Mouse (Mus musculus): ENCODE measurements around the gene Svs2. TPM values are rescaled to one million over a fixed set of nuclear protein-coding genes. Genes with fewer than 3 reads are reported as not detected.
"Not testable (repeated sequence)": the region's sequence is repeated elsewhere in the genome, so short reads cannot be mapped to it uniquely, and the experiment has no call there.

Gene Svs2
- polyA plus RNA-seq, 1 experiment, result not detected

DNA sequence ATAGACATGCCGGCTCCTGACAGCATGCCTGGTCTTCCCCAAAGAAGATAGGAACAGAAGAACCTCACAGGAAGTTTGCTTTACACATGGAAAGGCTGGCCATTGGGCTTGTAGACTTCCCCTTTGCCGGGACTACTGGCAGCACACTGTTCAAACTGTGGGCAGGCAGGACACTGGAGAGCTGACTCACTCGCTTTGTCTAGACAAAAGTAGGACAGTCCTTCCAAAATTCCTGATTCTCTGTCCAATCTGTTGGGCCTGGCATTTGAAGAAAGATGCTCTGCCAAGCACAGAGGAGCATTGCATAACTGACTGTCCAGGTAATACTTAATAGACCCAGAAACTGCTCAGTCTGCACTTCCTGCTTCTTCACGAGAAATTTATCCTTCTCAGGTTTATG, 31.6 kb downstream of the Svs2 start:
- H3K27ac ChIP-seq (ENCODE audit: control insufficient read depth, insufficient read depth, low read depth, low read length, poor library complexity), result no peak overlapping the region
- no peak overlapping the region for H3K4me3 ChIP-seq (replicated peaks; ENCODE audit: control insufficient read depth, low read depth, low read length)
- 32% methylated on average over 4 of the region's 4 CpGs for WGBS
- no peaks in the 10 kb centered on the region for H3K4me1 ChIP-seq (ENCODE audit: control insufficient read depth, insufficient read depth, low read length)
- no peak for TF ChIP-seq POLR2A (IDR thresholded peaks at IDR 0.05; ENCODE audit: borderline replicate concordance, control insufficient read depth, low read depth, low read length)
- no peak for TF ChIP-seq CTCF (IDR thresholded peaks at IDR 0.05; ENCODE audit: control insufficient read depth, insufficient read depth, low read length)

DNA sequence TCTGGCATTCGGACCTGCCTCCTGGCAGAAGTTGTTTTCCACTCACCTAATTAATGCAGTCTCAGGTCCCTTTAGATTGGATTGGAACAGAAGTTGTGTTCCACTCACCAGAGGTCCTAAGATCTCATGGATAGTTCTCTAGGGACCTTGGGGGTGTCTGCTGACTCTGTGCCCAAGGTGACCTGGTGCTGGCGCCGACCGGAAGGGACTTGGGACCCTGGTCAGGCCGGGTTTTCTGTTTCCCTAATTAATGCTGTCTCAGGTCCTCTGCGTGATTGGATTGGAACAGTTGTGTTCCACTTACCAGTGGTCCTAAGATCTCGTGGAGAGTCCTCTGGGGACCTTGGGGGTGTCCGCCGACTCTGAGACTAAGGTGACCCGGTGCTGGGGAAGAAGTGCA, 32.3 kb downstream of the Svs2 start:
- WGBS, result 79% methylated on average over 10 of the region's 10 CpGs
- not testable (repeated sequence) for H3K4me3 ChIP-seq (replicated peaks; ENCODE audit: control insufficient read depth, low read depth, low read length); H3K4me1 ChIP-seq (ENCODE audit: control insufficient read depth, insufficient read depth, low read length); H3K27ac ChIP-seq (ENCODE audit: control insufficient read depth, insufficient read depth, low read depth, low read length, poor library complexity)

DNA sequence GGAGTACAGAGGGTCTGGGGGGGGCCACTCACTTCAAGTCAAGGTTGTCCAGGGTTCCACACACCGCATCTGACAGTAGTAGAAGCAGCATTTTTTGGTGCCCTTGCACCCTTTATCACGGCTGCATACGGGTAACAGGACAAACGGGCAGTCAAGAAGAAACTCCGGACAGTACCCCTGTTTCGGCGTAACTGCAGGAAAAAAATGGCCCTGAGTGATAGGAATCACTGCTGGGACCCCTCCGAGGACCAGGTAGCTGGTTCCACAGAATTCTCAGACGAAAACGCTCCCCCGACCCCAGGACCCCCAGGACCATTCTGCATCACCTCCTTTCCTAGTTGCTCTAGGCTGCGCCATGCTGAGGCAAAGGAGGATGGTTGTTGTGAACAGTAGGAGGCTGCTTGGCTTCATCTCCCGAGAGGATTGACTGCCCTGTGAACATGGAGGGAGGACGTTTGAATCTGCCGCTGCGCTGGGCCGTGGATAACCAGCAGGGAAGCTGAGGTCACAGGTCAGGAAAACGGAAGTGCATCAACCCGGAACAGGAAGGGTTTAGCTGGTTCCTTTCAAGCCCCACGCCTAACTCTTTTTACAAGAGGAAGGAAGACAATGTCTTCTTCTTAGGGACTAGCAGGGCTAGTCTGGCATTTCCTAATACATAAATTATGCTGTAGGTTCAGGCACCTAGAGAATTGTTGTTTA, 38.5 kb downstream of the Svs2 start, which contains the start of gene Wfdc15a:
Gene Wfdc15a (minus strand): TSS at position 505 of the 702 bp plus-strand sequence.
- WGBS, result 75% methylated on average over 20 of the region's 20 CpGs

DNA sequence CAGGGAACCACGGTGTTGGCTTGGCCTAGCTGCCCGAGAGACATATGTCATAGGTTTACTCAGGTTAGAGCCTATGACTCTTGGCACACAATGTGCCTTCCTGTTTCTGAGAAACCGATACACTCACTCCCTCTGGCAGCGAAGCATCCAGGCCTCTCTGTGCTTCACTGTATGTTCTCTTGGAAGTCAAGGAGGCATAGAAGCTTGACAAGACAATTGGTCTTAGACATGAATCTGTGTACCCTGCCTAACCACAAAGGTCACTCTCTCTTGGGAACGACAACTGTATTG, 41.6 kb downstream of the Svs2 start:
- WGBS, result 80% methylated on average over 5 of the region's 5 CpGs

More for the DNA sequence above, 38.5 kb downstream of the Svs2 start, which contains the start of gene Wfdc15a:
- TF ChIP-seq POLR2A (IDR thresholded peaks at IDR 0.05; ENCODE audit: borderline replicate concordance, control insufficient read depth, low read depth, low read length) (no peak), CTCF (IDR thresholded peaks at IDR 0.05; ENCODE audit: control insufficient read depth, insufficient read depth, low read length) (no peak)
- no peaks in the 10 kb centered on the region for H3K4me1 ChIP-seq (ENCODE audit: control insufficient read depth, insufficient read depth, low read length)
- H3K27ac ChIP-seq (ENCODE audit: control insufficient read depth, insufficient read depth, low read depth, low read length, poor library complexity), result no peak within 1 kb of the TSS
- H3K4me3 ChIP-seq (replicated peaks; ENCODE audit: control insufficient read depth, low read depth, low read length), result no peak within 1 kb of the TSS

DNA sequence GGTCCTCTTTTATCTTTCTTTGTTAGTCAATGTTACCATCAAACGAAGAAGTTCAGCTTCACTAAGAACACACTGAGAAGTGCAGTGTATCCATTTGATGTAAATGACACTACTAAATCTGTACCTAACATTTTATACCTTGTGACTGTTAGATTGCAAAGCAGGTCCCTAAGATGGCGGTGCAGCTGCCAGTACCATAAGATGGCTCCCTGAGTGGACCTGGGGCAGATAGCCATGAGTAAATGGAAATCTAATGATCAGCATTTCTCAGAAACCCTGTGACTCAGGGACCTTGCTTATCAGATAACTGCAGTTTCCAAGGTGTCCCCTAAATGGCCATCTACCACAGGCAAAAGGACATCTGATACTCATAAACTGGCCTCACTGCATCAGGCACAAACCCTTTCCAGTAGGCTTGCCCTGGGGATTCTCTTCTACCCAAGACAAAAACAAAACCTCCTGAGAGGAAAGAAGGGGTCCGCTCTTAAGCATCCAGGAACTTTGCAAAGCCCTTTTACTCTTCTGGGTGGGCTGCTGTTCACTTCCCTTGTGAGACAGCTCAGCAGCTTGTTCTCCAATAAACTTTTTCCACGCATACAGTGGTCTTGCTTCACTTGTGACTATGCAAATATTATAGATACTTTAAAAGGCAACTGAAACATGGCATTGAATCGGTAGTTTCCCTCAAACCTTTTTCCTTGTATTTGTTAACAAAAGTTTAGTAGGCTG, 42.1 kb downstream of the Svs2 start:
- H3K4me1 ChIP-seq (ENCODE audit: control insufficient read depth, insufficient read depth, low read length), result no peaks in the 10 kb centered on the region
- H3K27ac ChIP-seq (ENCODE audit: control insufficient read depth, insufficient read depth, low read depth, low read length, poor library complexity), result no peak overlapping the region
- WGBS, result 77% methylated on average over 5 of the region's 5 CpGs
- H3K4me3 ChIP-seq (replicated peaks; ENCODE audit: control insufficient read depth, low read depth, low read length), result no peak overlapping the region
- no peak for TF ChIP-seq POLR2A (IDR thresholded peaks at IDR 0.05; ENCODE audit: borderline replicate concordance, control insufficient read depth, low read depth, low read length)
- TF ChIP-seq CTCF (IDR thresholded peaks at IDR 0.05; ENCODE audit: control insufficient read depth, insufficient read depth, low read length), result no peak

More for the DNA sequence above, 41.6 kb downstream of the Svs2 start:
- H3K4me1 ChIP-seq (ENCODE audit: control insufficient read depth, insufficient read depth, low read length), result no peaks in the 10 kb centered on the region
- no peak overlapping the region for H3K4me3 ChIP-seq (replicated peaks; ENCODE audit: control insufficient read depth, low read depth, low read length)
- no peak overlapping the region for H3K27ac ChIP-seq (ENCODE audit: control insufficient read depth, insufficient read depth, low read depth, low read length, poor library complexity)
- no peak for TF ChIP-seq CTCF (IDR thresholded peaks at IDR 0.05; ENCODE audit: control insufficient read depth, insufficient read depth, low read length)
- no peak for TF ChIP-seq POLR2A (IDR thresholded peaks at IDR 0.05; ENCODE audit: borderline replicate concordance, control insufficient read depth, low read depth, low read length)

DNA sequence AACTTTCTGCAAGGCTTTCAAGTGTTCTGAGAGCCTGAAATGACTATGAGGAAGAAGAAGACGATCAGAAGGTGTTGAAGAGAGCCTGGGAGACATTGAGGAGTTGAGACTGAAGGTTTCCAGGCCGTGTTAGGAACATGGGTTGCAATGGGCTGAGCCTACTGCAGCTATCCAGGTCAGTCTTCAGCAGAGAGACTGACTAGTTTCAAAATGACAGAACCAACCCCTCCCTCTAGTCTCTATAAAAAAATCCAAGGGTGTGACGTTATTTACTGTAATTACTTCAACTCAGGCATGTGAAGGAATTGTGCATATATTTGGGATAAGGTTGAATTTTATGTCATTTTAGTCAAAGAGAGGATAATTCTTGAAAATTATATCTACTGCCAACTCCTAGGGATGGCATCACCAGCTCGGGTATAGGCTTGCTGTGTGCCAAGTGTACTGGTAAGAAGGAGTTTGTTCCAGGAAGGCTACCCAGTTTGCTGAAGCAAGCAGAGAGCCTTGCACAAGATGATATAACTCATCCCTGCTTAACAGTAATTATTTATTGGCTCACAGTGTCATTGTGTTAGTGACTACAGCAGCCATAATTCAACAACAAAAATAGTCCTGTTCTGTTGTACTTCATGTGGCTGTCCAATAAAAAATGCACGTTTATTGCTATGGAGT, 43.2 kb downstream of the Svs2 start:
- no peak overlapping the region for H3K27ac ChIP-seq (ENCODE audit: control insufficient read depth, insufficient read depth, low read depth, low read length, poor library complexity)
- 68% methylated on average over 5 of the region's 5 CpGs for WGBS
- TF ChIP-seq POLR2A (IDR thresholded peaks at IDR 0.05; ENCODE audit: borderline replicate concordance, control insufficient read depth, low read depth, low read length) (no peak), CTCF (IDR thresholded peaks at IDR 0.05; ENCODE audit: control insufficient read depth, insufficient read depth, low read length) (no peak)
- H3K4me3 ChIP-seq (replicated peaks; ENCODE audit: control insufficient read depth, low read depth, low read length), result no peak overlapping the region
- no peaks in the 10 kb centered on the region for H3K4me1 ChIP-seq (ENCODE audit: control insufficient read depth, insufficient read depth, low read length)

DNA sequence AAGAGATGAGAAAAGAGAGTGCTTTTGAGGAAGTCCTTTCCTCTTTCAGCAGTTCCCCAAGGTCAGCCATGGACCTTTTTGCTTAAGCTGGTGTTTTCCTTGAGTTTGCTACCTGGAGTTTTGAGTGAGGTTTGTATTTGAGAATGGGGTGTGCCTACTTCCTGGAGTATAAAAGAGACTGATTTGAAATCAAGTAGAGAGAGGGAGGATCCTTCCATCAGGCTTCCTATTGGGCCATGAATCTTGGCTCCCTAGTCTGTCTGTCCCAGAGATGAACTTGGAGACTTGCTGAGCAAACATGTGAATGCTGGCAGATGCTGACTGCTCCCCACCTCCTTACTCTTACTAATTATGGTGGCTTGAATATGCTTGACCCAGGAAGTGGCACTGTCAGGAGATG, 46.0 kb downstream of the Svs2 start:
- no peak for TF ChIP-seq CTCF (IDR thresholded peaks at IDR 0.05; ENCODE audit: control insufficient read depth, insufficient read depth, low read length)
- H3K4me3 ChIP-seq (replicated peaks; ENCODE audit: control insufficient read depth, low read depth, low read length), result no peak overlapping the region

DNA sequence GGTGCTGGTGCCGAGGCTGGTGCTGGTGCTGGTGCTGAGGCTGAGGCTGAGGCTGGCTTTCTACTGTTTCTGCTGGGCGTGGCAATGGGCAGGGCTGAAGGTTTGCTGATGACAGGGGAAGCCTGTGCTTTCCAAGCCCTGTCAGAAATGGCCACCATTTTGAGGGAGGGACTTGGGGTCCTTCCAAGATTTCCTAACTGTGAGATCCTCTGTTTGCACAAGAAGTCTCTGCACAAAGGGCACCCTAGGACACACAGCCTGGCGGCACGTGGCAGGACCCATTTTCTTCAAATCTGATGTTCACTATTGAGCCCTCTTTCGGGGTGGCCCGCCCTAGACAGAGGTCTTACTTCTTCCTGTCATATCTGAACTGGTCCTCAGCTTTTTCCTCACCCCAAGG, 47.7 kb downstream of the Svs2 start, which contains the start of gene Wfdc12:
Gene Wfdc12 (minus strand): TSS at position 33 of the 400 bp plus-strand sequence.
- H3K27ac ChIP-seq (ENCODE audit: control insufficient read depth, insufficient read depth, low read depth, low read length, poor library complexity), result no peak within 1 kb of the TSS
- 77% methylated on average over 6 of the region's 6 CpGs for WGBS
- no peak within 1 kb of the TSS for H3K4me3 ChIP-seq (replicated peaks; ENCODE audit: control insufficient read depth, low read depth, low read length)
- H3K4me1 ChIP-seq (ENCODE audit: control insufficient read depth, insufficient read depth, low read length), result no peaks in the 10 kb centered on the region
- no peak for TF ChIP-seq CTCF (IDR thresholded peaks at IDR 0.05; ENCODE audit: control insufficient read depth, insufficient read depth, low read length)
- no peak for TF ChIP-seq POLR2A (IDR thresholded peaks at IDR 0.05; ENCODE audit: borderline replicate concordance, control insufficient read depth, low read depth, low read length)

More for the DNA sequence above, 46.0 kb downstream of the Svs2 start:
- H3K4me1 ChIP-seq (ENCODE audit: control insufficient read depth, insufficient read depth, low read length), result no peaks in the 10 kb centered on the region
- H3K27ac ChIP-seq (ENCODE audit: control insufficient read depth, insufficient read depth, low read depth, low read length, poor library complexity), result no peak overlapping the region

All from bone marrow, adult 2 months (tissue).